ENCODE assay signal across 8 mouse cellular contexts in genomic region chr10:118141018-118141883, GRCm38 (mm10). TPM values are rescaled to one million over a fixed set of nuclear protein-coding genes. Genes with fewer than 3 reads are reported as not detected.
DNase-seq lines count a peak whose midpoint lies in the region; ATAC-seq lines count a peak whose summit lies in the region.

TSS of gene Mdm1 (plus strand) at chr10:118141811.

- H3K4me2 ChIP-seq in intestine, embryonic 14.5 days (ENCODE audit: low read length), result peak within 1 kb of the TSS; percentile 58

- H3K4me3 ChIP-seq in intestine, embryonic 14.5 days (ENCODE audit: low read depth, low read length), result peak within 1 kb of the TSS; percentile 83

- no peaks in the 10 kb centered on the region for H3K27me3 ChIP-seq in intestine, embryonic 14.5 days (replicated peaks; ENCODE audit: control insufficient read depth, insufficient read depth, low read length)

- no peak within 1 kb of the TSS; the same call in 1 of the 2 replicates for H3K27ac ChIP-seq in intestine, embryonic 14.5 days (ENCODE audit: low read depth)

- peak; percentile 100 for ATAC-seq in intestine, embryonic 14.5 days (replicated peaks; ENCODE audit: low FRiP score, low TSS enrichment, low read depth)

- DNase-seq in adrenal gland, adult 18-20 months (ENCODE audit: low spot score in 2 of 2), result peak; percentile 97 to 98
- peak; percentile 99 for DNase-seq in embryo, embryonic 11 days
- DNase-seq in gastrocnemius, postnatal 25 days, result peak; percentile 99
- peak; percentile 98 for DNase-seq in intestine, embryonic 14.5 days (ENCODE audit: low spot score)
- DNase-seq in left cerebral cortex, postnatal 14 days (ENCODE audit: low spot score in 2 of 2), result peak; percentile 98 to 99
- peak; percentile 99 for DNase-seq in mesoderm, embryonic 11.5 days (ENCODE audit: low read depth, low spot score)
- peak; percentile 96 to 98 for DNase-seq in right cerebral cortex, postnatal 36 days (ENCODE audit: low spot score in 2 of 2)
- DNase-seq in yolk sac, embryonic 10.5 days (ENCODE audit: low spot score), result peak; percentile 98

- intact Hi-C loops in left cerebral cortex, postnatal 14 days (cut with DNase I), result no loop called here

- peak within 1 kb of the TSS; percentile 60 for H3K9ac ChIP-seq in intestine, embryonic 14.5 days (ENCODE audit: low read length)

- H3K9me3 ChIP-seq in intestine, embryonic 14.5 days (ENCODE audit: control insufficient read depth, low read length), result no peaks in the 10 kb centered on the region

- H3K36me3 ChIP-seq in intestine, embryonic 14.5 days (ENCODE audit: control insufficient read depth, insufficient read depth, low read length), result no peaks in the 10 kb centered on the region

- 5% methylated on average over 47 of the region's 47 CpGs for WGBS in intestine, embryonic 14.5 days

- no peaks in the 10 kb centered on the region for H3K4me1 ChIP-seq in intestine, embryonic 14.5 days (replicated peaks; ENCODE audit: control insufficient read depth, insufficient read depth, low read length)

RNA-seq across cellular contexts. Expression of gene Mdm1, which starts in this region (rescaled TPM):
- 10 to 100 TPM; 10.9 to 11.4 TPM for total RNA-seq in adrenal gland, adult 18-20 months (2021)
- 1 to 10 TPM; 1.5 to 2.5 TPM for total RNA-seq in gastrocnemius, postnatal 25 days (2021)
- 20.4 and 22.3 TPM in 2 replicates for polyA plus RNA-seq in intestine, embryonic 14.5 days (2014; fragmentation: Nextera tagmentation; extraction: Ambion mirVana)
- 1 to 10 TPM; 8.3 to 8.6 TPM for total RNA-seq in left cerebral cortex, postnatal 14 days (2021)
